Mouse (Mus musculus) liver, embryonic 14.5 days (tissue): ENCODE results near the gene Pcare. TPM values are rescaled to one million over a fixed set of nuclear protein-coding genes. Genes with fewer than 3 reads are reported as not detected.

ENCODE experiments used
- ATAC-seq: fragments of 200-750 bp; cut with Nextera tagmentation; 2 replicates; pipeline ENCODE4 v1.8.0; 2017; ENCODE audit warnings: moderate number of reproducible peaks, mild to moderate bottlenecking, moderate library complexity; ENCODE audit not compliant: insufficient read depth
- DNase-seq, 3 experiments: peaks; one replicate each; pipeline ENCODE4 v3.0.0-alpha.2; 2012 to 2013; ENCODE audit warnings: low read depth in 3 of 3, low spot score in 3 of 3
- H3K27ac ChIP-seq: fragments of 300-500 bp; sonication (generic); 2 replicates; pipeline ENCODE4 v1.5.1; 2014; ENCODE audit warnings: moderate library complexity, mild to moderate bottlenecking, control low read depth, inconsistent platforms
- H3K27me3 ChIP-seq: fragments of 300-500 bp; sonication (generic); 2 replicates; pipeline ENCODE4 v1.6.1; 2014; ENCODE audit warnings: mild to moderate bottlenecking, low read length, moderate library complexity; ENCODE audit not compliant: control insufficient read depth, insufficient read depth
- H3K36me3 ChIP-seq: fragments of 300-500 bp; sonication (generic); replicated peaks from 2 replicates; pipeline ENCODE4 v1.6.1; 2014; ENCODE audit warnings: low read depth; ENCODE audit not compliant: control insufficient read depth, insufficient read depth
- H3K4me1 ChIP-seq, 2 experiments: fragments of 200-500 bp in 1 of 2; fragments of 300-500 bp in 1 of 2; sonication (generic) in 1 of 2; replicated peaks; 2 replicates each; pipeline ENCODE4 v1.6.1; 2012 to 2014; ENCODE audit warnings: antibody characterized with exemption in 1 of 2, inconsistent platforms in 1 of 2, low read length in 1 of 2; ENCODE audit not compliant: control insufficient read depth in 2 of 2, insufficient read depth in 2 of 2
- H3K4me2 ChIP-seq: fragments of 300-500 bp; sonication (generic); 2 replicates; pipeline ENCODE4 v1.6.1; 2014; ENCODE audit warnings: low read depth, mild to moderate bottlenecking, control low read depth, moderate library complexity
- H3K4me3 ChIP-seq, 2 experiments: fragments of 200-500 bp in 1 of 2; fragments of 300-500 bp in 1 of 2; sonication (generic) in 1 of 2; 2 replicates each; pipeline ENCODE4 v1.5.1; 2012 to 2014; ENCODE audit warnings: low read depth in 2 of 2, low read length in 2 of 2, mild to moderate bottlenecking in 2 of 2, control low read depth in 1 of 2, inconsistent platforms in 1 of 2, moderate library complexity in 1 of 2; ENCODE audit not compliant: insufficient read depth in 1 of 2
- H3K9ac ChIP-seq: fragments of 300-500 bp; sonication (generic); replicated peaks from 2 replicates; pipeline ENCODE4 v1.6.1; 2014; ENCODE audit warnings: mild to moderate bottlenecking, control low read depth, moderate library complexity
- H3K9me3 ChIP-seq: fragments of 300-500 bp; sonication (generic); 2 replicates; pipeline ENCODE4 v1.6.1; 2016; ENCODE audit warnings: low read length, mixed read lengths; ENCODE audit not compliant: control insufficient read depth
- CTCF ChIP-seq: IDR thresholded peaks from 2 replicates; pipeline ENCODE4 v1.5.1; 2016; ENCODE audit warnings: antibody characterized with exemption, low read depth, control low read depth
- EP300 ChIP-seq: IDR thresholded peaks from 2 replicates; pipeline ENCODE4 v1.6.1; 2016; ENCODE audit warnings: antibody characterized with exemption, low read depth
- WGBS: fragments of 180-500 bp; shearing (Covaris S2); extraction: QIAGEN DNeasy Blood & Tissue Kit; methylation state at CpG from one replicate; pipeline ENCODE4 v1.1.7; 2014; ENCODE audit not compliant: insufficient replicate concordance; 5-methylcytosine and 5-hydroxymethylcytosine counted together
- polyA plus RNA-seq, 2 experiments: library from polyadenylated mRNA; depleted of rRNA in 1 of 2; stranded (reverse) in 1 of 2; unstranded in 1 of 2; fragments of >200 nt; fragmentation: Nextera tagmentation in 1 of 2; extraction: Ambion mirVana in 1 of 2; gene quantifications; 2 replicates each; pipeline versions ENCODE4 v1.2.1 to v1.2.3; 2012 to 2014

The Pcare gene
- polyA plus RNA-seq, 2 experiments: 0.02 to 0.03 TPM

- ATAC-seq (no peak), DNase-seq (no peak)
- Histone ChIP-seq H3K4me1 (no peaks in the 10 kb centered on the region), H3K27me3 (no peaks in the 10 kb centered on the region), H3K4me3 (no peak overlapping the region), H3K36me3 (no peaks in the 10 kb centered on the region), H3K9ac (no peak overlapping the region), H3K4me2 (no peak overlapping the region), H3K27ac (no peak overlapping the region), H3K9me3 (no peaks in the 10 kb centered on the region)
- TF ChIP-seq EP300 (no peak), CTCF (no peak)
- 68% methylated on average over 3 of the region's 3 CpGs for WGBS
These were observed 37.7 kb downstream of the Pcare start for GRCm38 (mm10) chr17:71715034-71715433.

- Histone ChIP-seq H3K27ac (no peak overlapping the region), H3K36me3 (no peaks in the 10 kb centered on the region), H3K27me3 (no peaks in the 10 kb centered on the region), H3K4me1 (no peaks in the 10 kb centered on the region), H3K9me3 (no peaks in the 10 kb centered on the region), H3K4me2 (no peak overlapping the region), H3K9ac (no peak overlapping the region), H3K4me3 (no peak overlapping the region)
- WGBS: 57% methylated on average over 6 of the region's 6 CpGs
- DNase-seq: no peak
- no peak for TF ChIP-seq EP300
- no peak for TF ChIP-seq CTCF
- ATAC-seq: no peak
These were observed 40.4 kb downstream of the Pcare start for GRCm38 (mm10) chr17:71712279-71712678.

- DNase-seq: no peak
- ATAC-seq: no peak
- TF ChIP-seq EP300 (no peak), CTCF (no peak)
- no peak overlapping the region for H3K27ac ChIP-seq
- no peak overlapping the region for H3K9ac ChIP-seq
- H3K9me3 ChIP-seq: no peaks in the 10 kb centered on the region
- WGBS: 52% methylated on average over 4 of the region's 4 CpGs
- no peaks in the 10 kb centered on the region for H3K36me3 ChIP-seq
- H3K4me1 ChIP-seq: no peaks in the 10 kb centered on the region
- no peaks in the 10 kb centered on the region for H3K27me3 ChIP-seq
- no peak overlapping the region for H3K4me2 ChIP-seq
- no peak overlapping the region for H3K4me3 ChIP-seq
These were observed 45.0 kb downstream of the Pcare start for GRCm38 (mm10) chr17:71707715-71708114.

GRCm38 (mm10) chr17:71705550-71706480 is 46.9 kb downstream of the Pcare start:
- H3K9me3 ChIP-seq: no peaks in the 10 kb centered on the region
- no peaks in the 10 kb centered on the region for H3K27me3 ChIP-seq
- DNase-seq (no peak), ATAC-seq (no peak)
- no peak overlapping the region for H3K27ac ChIP-seq
- H3K4me1 ChIP-seq: no peaks in the 10 kb centered on the region
- H3K4me2 ChIP-seq: no peak overlapping the region
- no peak overlapping the region for H3K4me3 ChIP-seq
- H3K36me3 ChIP-seq: no peaks in the 10 kb centered on the region
- no peak overlapping the region for H3K9ac ChIP-seq
- WGBS: 63% methylated on average over 14 of the region's 14 CpGs
- no peak for TF ChIP-seq CTCF
- TF ChIP-seq EP300: no peak

- Histone ChIP-seq H3K4me3 (no peak overlapping the region), H3K27ac (no peak overlapping the region), H3K36me3 (no peaks in the 10 kb centered on the region), H3K4me2 (no peak overlapping the region), H3K27me3 (no peaks in the 10 kb centered on the region), H3K4me1 (no peaks in the 10 kb centered on the region), H3K9me3 (no peaks in the 10 kb centered on the region), H3K9ac (no peak overlapping the region)
- 26% methylated on average over 1 of the region's 1 CpGs for WGBS
- ATAC-seq: no peak
- no peak for DNase-seq
- TF ChIP-seq CTCF (no peak), EP300 (no peak)
These were observed 47.6 kb downstream of the Pcare start for GRCm38 (mm10) chr17:71705113-71705512.
